Mouse (Mus musculus) lung, embryonic 14.5 days (tissue): ENCODE results near the gene Dnmt3a. TPM values are rescaled to one million over a fixed set of nuclear protein-coding genes. Genes with fewer than 3 reads are reported as not detected.

Source experiments
- ATAC-seq: fragments of 200-750 bp; cut with Nextera tagmentation; 2 replicates; pipeline ENCODE4 v1.8.0; 2017; ENCODE audit warnings: mild to moderate bottlenecking, moderate TSS enrichment, moderate library complexity; ENCODE audit not compliant: insufficient read depth
- DNase-seq: peaks from one replicate; pipeline ENCODE4 v3.0.0-alpha.2; 2015
- H3K27ac ChIP-seq: fragments of 300-500 bp; sonication (generic); 2 replicates; pipeline ENCODE4 v1.5.1; 2014; ENCODE audit warnings: low read depth, mild to moderate bottlenecking, moderate library complexity
- H3K27me3 ChIP-seq: fragments of 300-500 bp; sonication (generic); 2 replicates; pipeline ENCODE4 v1.6.1; 2014; ENCODE audit warnings: low read length, control low read depth; ENCODE audit not compliant: insufficient read depth
- H3K36me3 ChIP-seq: fragments of 300-500 bp; sonication (generic); 2 replicates; pipeline ENCODE4 v1.6.1; 2014; ENCODE audit warnings: control low read depth; ENCODE audit not compliant: insufficient read depth
- H3K4me1 ChIP-seq: fragments of 300-500 bp; sonication (generic); 2 replicates; pipeline ENCODE4 v1.6.1; 2014; ENCODE audit warnings: antibody characterized with exemption, control low read depth; ENCODE audit not compliant: insufficient read depth
- H3K4me2 ChIP-seq: fragments of 300-500 bp; sonication (generic); 2 replicates; pipeline ENCODE4 v1.6.1; 2014; ENCODE audit warnings: mild to moderate bottlenecking
- H3K4me3 ChIP-seq: fragments of 300-500 bp; sonication (generic); 2 replicates; pipeline ENCODE4 v1.5.1; 2014; ENCODE audit warnings: low read depth, low read length
- H3K9ac ChIP-seq: fragments of 300-500 bp; sonication (generic); 2 replicates; pipeline ENCODE4 v1.6.1; 2014
- H3K9me3 ChIP-seq: fragments of 300-500 bp; sonication (generic); 2 replicates; pipeline ENCODE4 v1.6.1; 2016; ENCODE audit warnings: low read depth, low read length, control low read depth
- CTCF ChIP-seq: IDR thresholded peaks from 2 replicates; pipeline ENCODE4 v1.5.1; 2016; ENCODE audit warnings: antibody characterized with exemption, low read depth
- WGBS: fragments of 180-500 bp; shearing (Covaris S2); extraction: QIAGEN DNeasy Blood & Tissue Kit; methylation state at CpG from one replicate; pipeline ENCODE4 v1.1.7; 2014; 5-methylcytosine and 5-hydroxymethylcytosine counted together
- polyA plus RNA-seq: library from polyadenylated mRNA; unstranded; fragments of >200 nt; fragmentation: Nextera tagmentation; extraction: Ambion mirVana; gene quantifications from 2 replicates; pipeline ENCODE4 v1.2.1, GENCODE M21; 2014

The Dnmt3a gene
- polyA plus RNA-seq, 1 experiment from 2014 or later = 95.5 TPM

GRCm38 (mm10) chr12:3894525-3894924 lies 88.7 kb downstream of the Dnmt3a start:
- Histone ChIP-seq H3K4me3 (no peak overlapping the region), H3K9me3 (no peaks in the 10 kb centered on the region), H3K36me3 (peaks cover 56% of the 10 kb centered on the region), H3K9ac (no peak overlapping the region; the same call in 1 of the 2 replicates), H3K27me3 (no peaks in the 10 kb centered on the region), H3K4me2 (no peak overlapping the region), H3K4me1 (peaks cover 15% of the 10 kb centered on the region; the same call in 1 of the 2 replicates), H3K27ac (no peak overlapping the region)
- DNase-seq (no peak), ATAC-seq (no peak)
- 58% methylated on average over 7 of the region's 7 CpGs for WGBS
- no peak for TF ChIP-seq CTCF

GRCm38 (mm10) chr12:3897057-3897545 lies 91.3 kb downstream of the Dnmt3a start:
- Histone ChIP-seq H3K27ac (no peak overlapping the region), H3K9me3 (no peaks in the 10 kb centered on the region), H3K36me3 (peaks cover 78% of the 10 kb centered on the region), H3K9ac (no peak overlapping the region), H3K4me2 (no peak overlapping the region), H3K4me3 (no peak overlapping the region), H3K4me1 (peaks cover 10% of the 10 kb centered on the region; the same call in 1 of the 2 replicates), H3K27me3 (no peaks in the 10 kb centered on the region)
- TF ChIP-seq CTCF = no peak
- DNase-seq = no peak
- 86% methylated on average over 9 of the region's 9 CpGs for WGBS
- ATAC-seq = no peak

GRCm38 (mm10) chr12:3898811-3899210 lies 93.0 kb downstream of the Dnmt3a start:
- DNase-seq = no peak
- Histone ChIP-seq H3K4me3 (no peak overlapping the region), H3K27ac (no peak overlapping the region), H3K4me1 (no peaks in the 10 kb centered on the region), H3K36me3 (peaks cover 93% of the 10 kb centered on the region), H3K4me2 (no peak overlapping the region), H3K9ac (no peak overlapping the region), H3K9me3 (no peaks in the 10 kb centered on the region), H3K27me3 (no peaks in the 10 kb centered on the region)
- WGBS = 86% methylated on average over 2 of the region's 2 CpGs
- TF ChIP-seq CTCF = no peak
- no peak for ATAC-seq

- TF ChIP-seq CTCF = no peak
- Histone ChIP-seq H3K4me2 (no peak overlapping the region), H3K27ac (no peak overlapping the region), H3K9me3 (no peaks in the 10 kb centered on the region), H3K27me3 (no peaks in the 10 kb centered on the region), H3K9ac (no peak overlapping the region), H3K36me3 (peaks cover 92% of the 10 kb centered on the region), H3K4me1 (no peaks in the 10 kb centered on the region), H3K4me3 (no peak overlapping the region)
- DNase-seq = no peak
- WGBS = 85% methylated on average over 9 of the region's 9 CpGs
- ATAC-seq = no peak
Measured at GRCm38 (mm10) chr12:3905436-3905835, 99.6 kb downstream of the Dnmt3a start.

- DNase-seq (no peak), ATAC-seq (no peak)
- H3K4me3 ChIP-seq = no peak overlapping the region
- no peaks in the 10 kb centered on the region for H3K4me1 ChIP-seq
- TF ChIP-seq CTCF = no peak
- H3K9ac ChIP-seq = no peak overlapping the region
- H3K27me3 ChIP-seq = no peaks in the 10 kb centered on the region
- no peak overlapping the region for H3K27ac ChIP-seq
- H3K9me3 ChIP-seq = no peaks in the 10 kb centered on the region
- H3K4me2 ChIP-seq = no peak overlapping the region
- H3K36me3 ChIP-seq = peaks cover 93% of the 10 kb centered on the region
Measured at GRCm38 (mm10) chr12:3906308-3906707, 100.5 kb downstream of the Dnmt3a start.

GRCm38 (mm10) chr12:3907008-3907407 lies 101.2 kb downstream of the Dnmt3a start:
- no peaks in the 10 kb centered on the region for H3K9me3 ChIP-seq
- 79% methylated on average over 4 of the region's 4 CpGs for WGBS
- H3K4me2 ChIP-seq = no peak overlapping the region
- DNase-seq (no peak), ATAC-seq (no peak)
- no peak for TF ChIP-seq CTCF
- no peak overlapping the region for H3K4me3 ChIP-seq
- no peak overlapping the region for H3K9ac ChIP-seq
- H3K27me3 ChIP-seq = no peaks in the 10 kb centered on the region
- no peak overlapping the region for H3K27ac ChIP-seq
- peaks cover 92% of the 10 kb centered on the region for H3K36me3 ChIP-seq
- H3K4me1 ChIP-seq = no peaks in the 10 kb centered on the region

- no peak for ATAC-seq
- no peak for DNase-seq
- Histone ChIP-seq H3K4me2 (no peak overlapping the region), H3K36me3 (peaks cover 91% of the 10 kb centered on the region), H3K4me3 (no peak overlapping the region), H3K4me1 (no peaks in the 10 kb centered on the region), H3K27me3 (no peaks in the 10 kb centered on the region), H3K9ac (no peak overlapping the region), H3K9me3 (no peaks in the 10 kb centered on the region), H3K27ac (no peak overlapping the region)
- TF ChIP-seq CTCF = no peak
- 62% methylated on average over 13 of the region's 13 CpGs for WGBS
Measured at GRCm38 (mm10) chr12:3907418-3907817, 101.6 kb downstream of the Dnmt3a start.
